Mouse (Mus musculus): ENCODE measurements at regions not wholly inside any gene's neighbourhood (a gene's known extent, or its start where the extent isn't known, plus 50 kb on each side); places are given as distances from the start of the nearest gene placed in this dataset.
A peak's percentile ranks its signal among the peaks of the same experiment; 100 is the strongest.

- Histone ChIP-seq H3K4me2 (no peak overlapping the region), H3K36me3 (no peaks in the 10 kb centered on the region), H3K9ac (no peak overlapping the region), H3K27ac (no peak overlapping the region), H3K4me3 (no peak overlapping the region), H3K27me3 (no peaks in the 10 kb centered on the region), H3K9me3 (no peaks in the 10 kb centered on the region), H3K4me1 (replicated peaks) (no peaks in the 10 kb centered on the region)
- 56% methylated on average over 4 of the region's 4 CpGs for WGBS
- ATAC-seq (ENCODE audit: low FRiP score), result 0 out of 2 replicates have a peak, but pooled peaks have one; percentile 10
These were observed 301.4 kb downstream of the Kctd8 start for GRCm38 (mm10) chr5:69040045-69040444.

- no peaks in the 10 kb centered on the region for H3K9me3 ChIP-seq
- H3K9ac ChIP-seq, result no peak overlapping the region
- H3K36me3 ChIP-seq, result no peaks in the 10 kb centered on the region
- no peak for ATAC-seq (ENCODE audit: low FRiP score)
- H3K27me3 ChIP-seq, result no peaks in the 10 kb centered on the region
- whole genome bisulfite sequencing, result 92% methylated on average over 3 of the region's 3 CpGs
- H3K27ac ChIP-seq, result no peak overlapping the region
- H3K4me3 ChIP-seq, result no peak overlapping the region
- no peaks in the 10 kb centered on the region for H3K4me1 ChIP-seq (replicated peaks)
- H3K4me2 ChIP-seq, result no peak overlapping the region
These were observed 322.1 kb downstream of the Kctd8 start for GRCm38 (mm10) chr5:69019386-69019785.

- no peaks in the 10 kb centered on the region for H3K9me3 ChIP-seq
- H3K9ac ChIP-seq, result no peak overlapping the region
- H3K4me1 ChIP-seq (replicated peaks), result no peaks in the 10 kb centered on the region
- no peak overlapping the region for H3K4me3 ChIP-seq
- no peak overlapping the region for H3K4me2 ChIP-seq
- ATAC-seq (ENCODE audit: low FRiP score), result no peak
- no peaks in the 10 kb centered on the region for H3K36me3 ChIP-seq
- 69% methylated on average over 4 of the region's 4 CpGs for WGBS
- H3K27me3 ChIP-seq, result no peaks in the 10 kb centered on the region
- peak overlapping the region; percentile 12; the same call in 1 of the 2 replicates for H3K27ac ChIP-seq
These were observed 355.3 kb downstream of the Kctd8 start for GRCm38 (mm10) chr5:68986164-68986563.

DNA sequence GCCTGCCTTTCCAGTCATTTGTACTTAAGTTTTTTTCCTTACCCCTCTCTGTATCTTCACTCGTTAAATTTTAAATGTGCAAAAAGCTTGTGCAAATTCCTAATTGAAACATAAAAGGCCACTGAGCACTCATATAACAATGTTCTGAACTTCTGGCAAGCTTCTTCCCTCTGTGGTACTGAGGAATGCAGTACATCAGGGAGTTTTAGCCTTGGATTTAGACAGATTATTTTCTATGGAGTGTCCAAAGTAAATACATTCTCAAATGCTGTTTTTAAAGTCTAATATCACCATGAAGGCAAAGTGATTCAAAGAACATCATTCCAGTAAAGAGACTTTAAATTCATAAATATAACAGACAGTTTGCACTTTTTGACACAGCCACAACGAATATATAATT lies 386.8 kb downstream of the Kctd8 start:
- Histone ChIP-seq H3K36me3 (no peaks in the 10 kb centered on the region), H3K4me1 (replicated peaks) (no peaks in the 10 kb centered on the region), H3K4me2 (no peak overlapping the region), H3K9me3 (no peaks in the 10 kb centered on the region), H3K27ac (no peak overlapping the region), H3K9ac (no peak overlapping the region), H3K4me3 (no peak overlapping the region), H3K27me3 (no peaks in the 10 kb centered on the region)
- no peak for ATAC-seq (ENCODE audit: low FRiP score)
- 89% methylated on average over 2 of the region's 2 CpGs for WGBS

All from hindbrain, embryonic 13.5 days (tissue).